Mouse (Mus musculus): ENCODE measurements around the gene Tcerg1l. TPM values are rescaled to one million over a fixed set of nuclear protein-coding genes. Genes with fewer than 3 reads are reported as not detected.

Gene Tcerg1l
- total and polyA plus RNA-seq, 3 experiments: 0.13 to 0.81 (median 0.40) TPM

DNA sequence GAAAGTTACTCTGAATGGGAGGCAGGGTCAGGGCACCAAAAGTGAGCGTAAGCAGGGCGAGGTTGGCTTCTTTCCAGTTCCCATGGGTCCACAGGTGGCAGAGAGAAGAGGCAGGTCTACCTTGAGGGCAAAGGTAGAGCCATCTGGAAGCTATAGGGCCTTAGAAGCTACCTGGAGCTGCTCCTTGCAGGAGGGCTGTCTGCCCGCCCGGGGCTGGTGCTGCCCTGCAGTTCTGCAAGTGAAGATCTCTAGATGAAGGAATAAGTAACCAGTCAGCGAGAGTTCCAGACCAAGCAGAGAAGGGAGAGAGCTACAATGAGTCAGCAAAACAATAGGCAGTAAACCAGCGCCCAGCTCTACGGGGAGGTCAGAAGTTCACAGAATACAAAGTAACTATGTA lies 22.0 kb downstream of the Tcerg1l start:
- in situ Hi-C loops (cut with MboI; ENCODE audit: low pct_ligation_motif_present, low pct_unique_long_range_greater_than_20kb, low sequenced_read_pairs) (no loop called here), dilution Hi-C loops (cut with MboI; ENCODE audit: extremely low pct_ligation_motif_present, extremely low pct_unique_long_range_greater_than_20kb, low sequenced_read_pairs) (no loop called here)
- H3K4me1 ChIP-seq (ENCODE audit: control insufficient read depth in 1 of 2, insufficient read depth in 2 of 2): peaks cover 15 to 73% of the 10 kb centered on the region in 2 experiments
- H3K36me3 ChIP-seq (replicated peaks in 1 of 2; ENCODE audit: control insufficient read depth in 1 of 2, insufficient read depth in 1 of 2, low read length in 1 of 2): no peaks in the 10 kb centered on the region
- peak overlapping the region; percentile 37; the same call in 1 of the 2 replicates for H3K27ac ChIP-seq (ENCODE audit: insufficient read depth, low read depth)
- peak; percentile 77 for DNase-seq (ENCODE audit: extremely low read depth)
- peak overlapping the region; percentile 33; the same call in 1 of the 2 replicates for H3K9ac ChIP-seq (ENCODE audit: insufficient read depth, low read depth)
- H3K9me3 ChIP-seq (replicated peaks; ENCODE audit: low read length): no peaks in the 10 kb centered on the region
- peak overlapping the region in 2 of 3 experiments; percentile 2 to 15 for H3K4me3 ChIP-seq (replicated peaks in 1 of 3; ENCODE audit: low read depth in 2 of 3, low read length in 2 of 3, poor library complexity in 1 of 3)
- no peaks in the 10 kb centered on the region for H3K79me2 ChIP-seq (replicated peaks; ENCODE audit: control insufficient read depth, extremely low read depth, insufficient read depth, poor library complexity, severe bottlenecking)
- TF ChIP-seq BHLHE40 (IDR thresholded peaks at IDR 0.05; ENCODE audit: low read depth, low read length) (no peak), USF1 (IDR thresholded peaks at IDR 0.05; ENCODE audit: low read depth, low read length) (no peak), TCF12 (IDR thresholded peaks at IDR 0.05; ENCODE audit: low read depth, low read length) (no peak), UBTF (IDR thresholded peaks at IDR 0.05; ENCODE audit: low read depth, low read length) (no peak), ETS1 (conservative IDR thresholded peaks at IDR 0.05; ENCODE audit: low read depth, low read length) (peak; percentile 43; the same call in 1 of the 2 replicates), RAD21 (IDR thresholded peaks at IDR 0.05; ENCODE audit: low read depth, low read length) (no peak), MAFK (IDR thresholded peaks at IDR 0.05; ENCODE audit: insufficient replicate concordance, low read length) (peak; percentile 91), ZNF384 (IDR thresholded peaks at IDR 0.05; ENCODE audit: low read depth, low read length) (no peak), IRF4 (IDR thresholded peaks at IDR 0.05; ENCODE audit: low read depth, low read length) (peak; percentile 44; the same call in 1 of the 2 replicates), JUND (conservative IDR thresholded peaks at IDR 0.05; ENCODE audit: low read depth, low read length) (peak; percentile 49; the same call in 1 of the 2 replicates)
- no peaks in the 10 kb centered on the region for H3K27me3 ChIP-seq (replicated peaks)
- peak overlapping the region; percentile 70; the same call in 1 of the 2 replicates for H3K4me2 ChIP-seq (ENCODE audit: insufficient read depth, low read depth, poor library complexity, severe bottlenecking)

DNA sequence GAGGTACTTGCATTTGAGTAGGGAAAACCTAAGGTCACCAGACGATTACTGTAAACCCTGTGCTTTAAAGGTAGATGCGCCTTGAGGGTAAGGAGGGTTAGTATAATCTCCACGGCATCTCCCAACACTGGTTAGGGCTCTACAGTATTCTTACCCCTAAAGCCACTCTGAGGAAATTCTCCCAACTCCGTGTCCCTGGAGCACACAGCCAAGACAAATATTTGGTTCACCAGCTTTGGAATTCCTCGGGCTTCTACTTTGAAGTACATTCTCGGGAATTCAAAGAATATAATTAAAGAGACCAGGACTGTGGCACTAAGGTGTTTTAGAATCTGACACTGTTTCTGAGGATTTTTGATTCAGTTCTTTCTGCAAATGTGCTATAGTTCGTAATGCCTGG lies 23.2 kb downstream of the Tcerg1l start:
- no peak for TF ChIP-seq IRF4 (IDR thresholded peaks at IDR 0.05; ENCODE audit: low read depth, low read length)
- TF ChIP-seq BHLHE40 (IDR thresholded peaks at IDR 0.05; ENCODE audit: low read depth, low read length): no peak
- TF ChIP-seq ZNF384 (IDR thresholded peaks at IDR 0.05; ENCODE audit: low read depth, low read length): no peak
- TF ChIP-seq ZMIZ1 (IDR thresholded peaks at IDR 0.05; ENCODE audit: low read depth, low read length): no peak
- TF ChIP-seq UBTF (IDR thresholded peaks at IDR 0.05; ENCODE audit: low read depth, low read length): no peak
- no peak for TF ChIP-seq ELF1 (IDR thresholded peaks at IDR 0.05; ENCODE audit: low read depth, low read length)
- no peak for TF ChIP-seq JUN (IDR thresholded peaks at IDR 0.05; ENCODE audit: insufficient read depth, low read depth, low read length)
- no peak for TF ChIP-seq ZC3H11A (IDR thresholded peaks at IDR 0.05; ENCODE audit: low read depth, low read length)
- TF ChIP-seq MXI1 (IDR thresholded peaks at IDR 0.05; ENCODE audit: low read depth, low read length): no peak
- no peak for TF ChIP-seq TBP (conservative IDR thresholded peaks at IDR 0.05; ENCODE audit: low read depth, low read length)
- no peak for TF ChIP-seq MEF2A (IDR thresholded peaks at IDR 0.05; ENCODE audit: borderline replicate concordance, low read depth, low read length)
- no peak overlapping the region for H3K9ac ChIP-seq (ENCODE audit: insufficient read depth, low read depth)
- H3K9me3 ChIP-seq (replicated peaks; ENCODE audit: low read length): no peaks in the 10 kb centered on the region
- no peak overlapping the region for H3K4me2 ChIP-seq (ENCODE audit: insufficient read depth, low read depth, poor library complexity, severe bottlenecking)
- H3K27ac ChIP-seq (ENCODE audit: insufficient read depth, low read depth): no peak overlapping the region
- peaks cover 9 to 61% of the 10 kb centered on the region in 2 experiments for H3K4me1 ChIP-seq (ENCODE audit: control insufficient read depth in 1 of 2, insufficient read depth in 2 of 2)
- dilution Hi-C loops (cut with MboI; ENCODE audit: extremely low pct_ligation_motif_present, extremely low pct_unique_long_range_greater_than_20kb, low sequenced_read_pairs) (no loop called here), in situ Hi-C loops (cut with MboI; ENCODE audit: low pct_ligation_motif_present, low pct_unique_long_range_greater_than_20kb, low sequenced_read_pairs) (no loop called here)
- no peaks in the 10 kb centered on the region for H3K79me2 ChIP-seq (replicated peaks; ENCODE audit: control insufficient read depth, extremely low read depth, insufficient read depth, poor library complexity, severe bottlenecking)
- H3K4me3 ChIP-seq (replicated peaks in 1 of 3; ENCODE audit: low read depth in 2 of 3, low read length in 2 of 3, poor library complexity in 1 of 3): no peak overlapping the region
- no peak for DNase-seq (ENCODE audit: extremely low read depth)
- H3K27me3 ChIP-seq (replicated peaks): no peaks in the 10 kb centered on the region
- H3K36me3 ChIP-seq (replicated peaks in 1 of 2; ENCODE audit: control insufficient read depth in 1 of 2, insufficient read depth in 1 of 2, low read length in 1 of 2): no peaks in the 10 kb centered on the region

All from CH12.LX (cell line).